Mouse (Mus musculus): ENCODE results near the gene Lsm4.

Lsm4 gene

GRCm38 (mm10) chr8:70701048-70701981 lies 28.3 kb downstream of the Lsm4 start:
- no peak for DNase-seq

GRCm38 (mm10) chr8:70701982-70702841 lies 29.2 kb downstream of the Lsm4 start:
- DNase-seq = no peak

GRCm38 (mm10) chr8:70702842-70703182 lies 29.8 kb downstream of the Lsm4 start:
- no peak for DNase-seq

- DNase-seq = no peak
Measured at GRCm38 (mm10) chr8:70703287-70703686, 30.2 kb downstream of the Lsm4 start, which contains the start of gene Iqcn. Gene Iqcn, plus strand, starts transcription at chr8:70703457.

GRCm38 (mm10) chr8:70708281-70708680 lies 35.2 kb downstream of the Lsm4 start:
- DNase-seq = no peak

- DNase-seq = no peak
Measured at GRCm38 (mm10) chr8:70709794-70710193, 36.7 kb downstream of the Lsm4 start.

GRCm38 (mm10) chr8:70710296-70710695 lies 37.2 kb downstream of the Lsm4 start:
- no peak for DNase-seq

- no peak for DNase-seq
Measured at GRCm38 (mm10) chr8:70711041-70711440, 38.0 kb downstream of the Lsm4 start.

GRCm38 (mm10) chr8:70713991-70714390 lies 40.9 kb downstream of the Lsm4 start:
- no peak for DNase-seq

- no peak for DNase-seq
Measured at GRCm38 (mm10) chr8:70715086-70715485, 42.0 kb downstream of the Lsm4 start.

GRCm38 (mm10) chr8:70716521-70717400 lies 43.7 kb downstream of the Lsm4 start:
- no peak for DNase-seq

- peak; percentile 46 for DNase-seq
Measured at GRCm38 (mm10) chr8:70718297-70718696, 45.2 kb downstream of the Lsm4 start, which contains the start of gene Gm3336. Gene Gm3336, plus strand, starts transcription at chr8:70718543.

- no peak for DNase-seq
Measured at GRCm38 (mm10) chr8:70719796-70720270, 46.8 kb downstream of the Lsm4 start.

GRCm38 (mm10) chr8:70720739-70721138 lies 47.7 kb downstream of the Lsm4 start:
- peak; percentile 88 for DNase-seq

- no peak for DNase-seq
Measured at GRCm38 (mm10) chr8:70721601-70722000, 48.6 kb downstream of the Lsm4 start.

GRCm38 (mm10) chr8:70723486-70724210 lies 50.6 kb downstream of the Lsm4 start, which contains the start of gene Pde4c:
Gene Pde4c, plus strand, starts transcription at chr8:70723720.
- DNase-seq = no peak

GRCm38 (mm10) chr8:70724216-70724615 lies 51.2 kb downstream of the Lsm4 start:
- no peak for DNase-seq

GRCm38 (mm10) chr8:70725792-70726447 lies 52.9 kb downstream of the Lsm4 start:
- no peak for DNase-seq

GRCm38 (mm10) chr8:70726721-70727120 lies 53.7 kb downstream of the Lsm4 start:
- DNase-seq = no peak
